Mouse (Mus musculus) kidney, embryonic 16.5 days (tissue): ENCODE measurements around the gene Lpcat3. TPM values are rescaled to one million over a fixed set of nuclear protein-coding genes. Genes with fewer than 3 reads are reported as not detected.
"Not testable (repeated sequence)": the region's sequence is repeated elsewhere in the genome, so short reads cannot be mapped to it uniquely, and the experiment has no call there.

Experiments
- ATAC-seq: fragments of 200-750 bp; cut with Nextera tagmentation; 2 replicates; pipeline ENCODE4 v1.8.0; 2017; ENCODE audit warnings: moderate TSS enrichment; ENCODE audit not compliant: low FRiP score, low TSS enrichment
- H3K27ac ChIP-seq: fragments of 300-500 bp; sonication (generic); 2 replicates; pipeline ENCODE4 v1.5.1; 2014; ENCODE audit warnings: low read length
- H3K27me3 ChIP-seq: fragments of 300-500 bp; sonication (generic); 2 replicates; pipeline ENCODE4 v1.6.1; 2014; ENCODE audit warnings: low read length, control low read depth, mixed read lengths; ENCODE audit not compliant: insufficient read depth
- H3K36me3 ChIP-seq: fragments of 300-500 bp; sonication (generic); 2 replicates; pipeline ENCODE4 v1.6.1; 2014; ENCODE audit warnings: low read length, control low read depth, mixed read lengths; ENCODE audit not compliant: insufficient read depth
- H3K4me1 ChIP-seq: fragments of 300-500 bp; sonication (generic); 2 replicates; pipeline ENCODE4 v1.6.1; 2014; ENCODE audit warnings: low read length, control low read depth, mixed read lengths; ENCODE audit not compliant: insufficient read depth
- H3K4me2 ChIP-seq: fragments of 300-500 bp; sonication (generic); replicated peaks from 2 replicates; pipeline ENCODE4 v1.6.1; 2014; ENCODE audit warnings: low read depth, low read length
- H3K4me3 ChIP-seq: fragments of 300-500 bp; sonication (generic); 2 replicates; pipeline ENCODE4 v1.5.1; 2014; ENCODE audit warnings: mild to moderate bottlenecking, low read length
- H3K9ac ChIP-seq: fragments of 300-500 bp; sonication (generic); replicated peaks from 2 replicates; pipeline ENCODE4 v1.6.1; 2014; ENCODE audit warnings: low read length
- H3K9me3 ChIP-seq: fragments of 300-500 bp; sonication (generic); 2 replicates; pipeline ENCODE4 v1.6.1; 2016; ENCODE audit warnings: low read length, control low read depth
- WGBS: fragments of 180-500 bp; shearing (Covaris S2); extraction: QIAGEN DNeasy Blood & Tissue Kit; methylation state at CpG from one replicate; pipeline ENCODE4 v1.1.7; 2014; 5-methylcytosine and 5-hydroxymethylcytosine counted together
- polyA plus RNA-seq: library from polyadenylated mRNA; unstranded; fragments of >200 nt; fragmentation: Nextera tagmentation; extraction: Ambion mirVana; gene quantifications from 2 replicates; pipeline ENCODE4 v1.2.1, GENCODE M21; 2015

The Lpcat3 gene
- polyA plus RNA-seq, 1 experiment from 2014 or later = 97.2 TPM

- no peak for ATAC-seq
- no peak overlapping the region for H3K4me2 ChIP-seq
- no peaks in the 10 kb centered on the region for H3K27me3 ChIP-seq
- no peaks in the 10 kb centered on the region for H3K9me3 ChIP-seq
- H3K4me1 ChIP-seq = peaks cover 5% of the 10 kb centered on the region; the same call in 1 of the 2 replicates
- peaks cover 6% of the 10 kb centered on the region; the same call in 1 of the 2 replicates for H3K36me3 ChIP-seq
- H3K27ac ChIP-seq = no peak overlapping the region
- 42% methylated on average over 6 of the region's 6 CpGs for WGBS
- H3K9ac ChIP-seq = no peak overlapping the region
- no peak overlapping the region for H3K4me3 ChIP-seq
These were observed 9.3 kb downstream of the Lpcat3 start for GRCm38 (mm10) chr6:124672100-124672499.

GRCm38 (mm10) chr6:124673619-124674018 lies 10.8 kb downstream of the Lpcat3 start:
- no peak overlapping the region for H3K4me3 ChIP-seq
- peaks cover 5% of the 10 kb centered on the region; the same call in 1 of the 2 replicates for H3K4me1 ChIP-seq
- ATAC-seq = no peak
- H3K9me3 ChIP-seq = no peaks in the 10 kb centered on the region
- H3K27me3 ChIP-seq = no peaks in the 10 kb centered on the region
- H3K4me2 ChIP-seq = no peak overlapping the region
- no peak overlapping the region for H3K9ac ChIP-seq
- H3K36me3 ChIP-seq = peaks cover 6% of the 10 kb centered on the region; the same call in 1 of the 2 replicates
- 91% methylated on average over 9 of the region's 9 CpGs for WGBS
- H3K27ac ChIP-seq = no peak overlapping the region

- Histone ChIP-seq H3K36me3 (peaks cover 6% of the 10 kb centered on the region; the same call in 1 of the 2 replicates), H3K27ac (no peak overlapping the region), H3K4me3 (no peak overlapping the region), H3K27me3 (no peaks in the 10 kb centered on the region), H3K4me1 (peaks cover 5% of the 10 kb centered on the region; the same call in 1 of the 2 replicates), H3K4me2 (no peak overlapping the region), H3K9me3 (no peaks in the 10 kb centered on the region), H3K9ac (no peak overlapping the region)
- ATAC-seq = no peak
- 96% methylated on average over 7 of the region's 7 CpGs for WGBS
These were observed 11.8 kb downstream of the Lpcat3 start for GRCm38 (mm10) chr6:124674591-124674990.

- Histone ChIP-seq H3K4me1 (peaks cover 5% of the 10 kb centered on the region; the same call in 1 of the 2 replicates), H3K9ac (no peak overlapping the region), H3K4me3 (no peak overlapping the region), H3K4me2 (no peak overlapping the region), H3K9me3 (no peaks in the 10 kb centered on the region), H3K27ac (no peak overlapping the region), H3K27me3 (no peaks in the 10 kb centered on the region), H3K36me3 (peaks cover 6% of the 10 kb centered on the region; the same call in 1 of the 2 replicates)
- ATAC-seq = no peak
- 86% methylated on average over 6 of the region's 6 CpGs for WGBS
These were observed 13.3 kb downstream of the Lpcat3 start for GRCm38 (mm10) chr6:124676171-124676570.

GRCm38 (mm10) chr6:124678769-124679168 lies 15.9 kb downstream of the Lpcat3 start:
- Histone ChIP-seq H3K4me2 (no peak overlapping the region), H3K9me3 (no peaks in the 10 kb centered on the region), H3K27me3 (no peaks in the 10 kb centered on the region), H3K36me3 (peaks cover 6% of the 10 kb centered on the region; the same call in 1 of the 2 replicates), H3K4me1 (peaks cover 4% of the 10 kb centered on the region), H3K4me3 (no peak overlapping the region), H3K27ac (no peak overlapping the region), H3K9ac (no peak overlapping the region)
- no peak for ATAC-seq
- 93% methylated on average over 7 of the region's 7 CpGs for WGBS

- Histone ChIP-seq H3K27me3 (no peaks in the 10 kb centered on the region), H3K4me2 (no peak overlapping the region), H3K9ac (no peak overlapping the region), H3K4me1 (peaks cover 4% of the 10 kb centered on the region), H3K4me3 (no peak overlapping the region), H3K9me3 (no peaks in the 10 kb centered on the region), H3K27ac (no peak overlapping the region), H3K36me3 (no peaks in the 10 kb centered on the region)
- no peak for ATAC-seq
- 87% methylated on average over 3 of the region's 3 CpGs for WGBS
These were observed 16.7 kb downstream of the Lpcat3 start for GRCm38 (mm10) chr6:124679486-124679885.

GRCm38 (mm10) chr6:124682291-124682690 lies 19.5 kb downstream of the Lpcat3 start:
- ATAC-seq, H3K36me3 ChIP-seq, H3K9ac ChIP-seq, H3K27ac ChIP-seq, H3K4me2 ChIP-seq, H3K4me1 ChIP-seq, H3K27me3 ChIP-seq, H3K9me3 ChIP-seq, H3K4me3 ChIP-seq: not testable (repeated sequence)
- 53% methylated on average over 6 of the region's 6 CpGs for WGBS

- peak; percentile 67 for ATAC-seq
- Histone ChIP-seq H3K27ac (no peak overlapping the region), H3K9me3 (no peaks in the 10 kb centered on the region), H3K4me2 (no peak overlapping the region), H3K27me3 (no peaks in the 10 kb centered on the region), H3K9ac (no peak overlapping the region), H3K4me1 (peaks cover 4% of the 10 kb centered on the region), H3K4me3 (no peak overlapping the region), H3K36me3 (no peaks in the 10 kb centered on the region)
- WGBS = 69% methylated on average over 14 of the region's 14 CpGs
These were observed 21.0 kb downstream of the Lpcat3 start for GRCm38 (mm10) chr6:124683591-124684417.

GRCm38 (mm10) chr6:124685606-124686386 lies 23.0 kb downstream of the Lpcat3 start:
- no peak overlapping the region for H3K27ac ChIP-seq
- WGBS = 92% methylated on average over 12 of the region's 12 CpGs

More at GRCm38 (mm10) chr6:124685606-124686386, 23.0 kb downstream of the Lpcat3 start:
- Histone ChIP-seq H3K36me3 (no peaks in the 10 kb centered on the region), H3K4me1 (peaks cover 4% of the 10 kb centered on the region), H3K4me2 (no peak overlapping the region), H3K4me3 (no peak overlapping the region), H3K9me3 (no peaks in the 10 kb centered on the region), H3K27me3 (no peaks in the 10 kb centered on the region), H3K9ac (no peak overlapping the region)
- no peak for ATAC-seq
